Mouse (Mus musculus) spleen, postnatal 36 days (tissue): ENCODE data around the gene Fktn.
"Not testable (repeated sequence)": the region's sequence is repeated elsewhere in the genome, so short reads cannot be mapped to it uniquely, and the experiment has no call there.

Experiments used
- DNase-seq, 2 experiments: peaks; one replicate each; pipeline ENCODE4 v3.0.0; 2022; ENCODE audit warnings: low spot score in 2 of 2, mixed read lengths in 1 of 2

Gene Fktn

DNA sequence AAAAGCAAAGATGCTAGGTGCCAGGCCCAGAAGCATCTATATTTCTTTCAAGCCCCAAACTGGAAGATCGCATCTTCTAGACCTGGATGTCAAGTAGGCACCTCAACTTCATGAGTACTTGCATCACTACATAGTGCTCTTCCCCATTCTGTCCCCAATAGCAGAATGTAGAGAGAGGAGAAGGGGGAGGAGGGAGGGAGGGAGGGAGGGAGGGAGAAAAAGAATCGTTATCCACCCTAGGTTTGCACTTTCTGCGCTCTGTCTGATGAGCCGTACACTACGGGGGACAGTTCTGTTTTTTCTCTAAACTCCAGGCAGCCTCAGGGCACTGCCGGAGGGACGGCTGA is at the start of gene Fktn:
TSS of gene Fktn (plus strand) at position 295 of the 347 bp plus-strand sequence.
- no peak for DNase-seq

GRCm38 (mm10) chr4:53682092-53682491 is 31.7 kb upstream of the Fktn start:
- no peak for DNase-seq

- no peak for DNase-seq
Observed at GRCm38 (mm10) chr4:53688965-53689364, 24.8 kb upstream of the Fktn start.

DNA sequence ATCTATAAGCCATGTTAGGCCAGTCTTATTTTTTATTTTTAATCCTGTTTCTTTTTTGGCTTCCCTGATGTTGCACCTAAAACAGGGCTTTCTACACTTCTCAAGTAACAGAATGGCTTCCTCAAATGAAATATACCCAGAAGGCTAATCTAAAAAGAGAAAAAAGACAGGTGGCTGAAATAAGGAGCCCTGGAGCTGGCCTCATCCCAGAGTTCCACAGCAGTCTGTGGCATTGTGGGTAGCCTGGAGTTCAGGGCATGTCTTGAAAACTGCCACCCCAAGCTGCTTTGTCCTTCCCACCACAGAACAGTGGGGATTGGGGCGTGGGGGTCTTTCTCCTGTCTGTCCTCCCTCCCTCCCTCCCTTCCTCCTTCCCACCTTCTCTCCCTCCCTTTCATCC is 22.4 kb upstream of the Fktn start:
- DNase-seq: no peak

DNA sequence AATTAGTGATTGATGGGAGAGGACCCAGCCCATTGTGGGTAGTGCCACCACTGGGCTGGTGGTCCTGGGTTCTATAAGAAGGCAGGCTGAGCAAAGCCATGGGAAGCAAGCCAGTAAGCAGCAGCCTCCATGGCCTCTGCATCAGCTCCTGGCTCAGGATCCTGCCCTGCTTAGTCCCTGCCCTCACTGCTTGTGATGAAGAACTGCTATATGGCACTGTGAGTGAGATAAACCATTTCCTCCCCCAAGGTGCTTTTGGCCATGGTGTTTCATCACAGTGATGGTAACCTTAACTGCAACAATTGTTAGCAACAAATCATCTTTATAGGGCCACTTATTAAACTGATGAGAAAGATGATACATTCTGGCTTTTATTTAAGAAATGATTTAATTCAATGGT is 4.6 kb upstream of the Fktn start:
- not testable (repeated sequence) for DNase-seq

DNA sequence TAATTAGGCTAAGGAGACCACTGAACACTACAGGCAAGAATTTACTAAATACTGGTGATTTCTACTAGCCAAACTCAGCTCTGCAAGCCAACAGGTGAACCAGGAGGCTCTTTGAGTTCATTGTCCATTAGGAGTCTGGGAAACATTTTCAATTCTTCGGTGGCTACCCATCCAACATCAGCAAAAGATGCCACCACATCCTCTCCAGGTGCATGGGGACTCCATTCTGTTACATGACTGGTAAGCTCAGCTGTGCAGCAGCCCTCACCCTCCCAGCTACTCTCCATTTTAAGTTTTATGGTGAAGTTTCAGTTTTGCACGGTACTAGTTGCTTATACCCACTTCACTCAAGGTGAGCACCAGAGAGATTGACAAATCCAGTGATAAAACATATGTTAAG is 3.8 kb upstream of the Fktn start:
- DNase-seq: no peak

DNA sequence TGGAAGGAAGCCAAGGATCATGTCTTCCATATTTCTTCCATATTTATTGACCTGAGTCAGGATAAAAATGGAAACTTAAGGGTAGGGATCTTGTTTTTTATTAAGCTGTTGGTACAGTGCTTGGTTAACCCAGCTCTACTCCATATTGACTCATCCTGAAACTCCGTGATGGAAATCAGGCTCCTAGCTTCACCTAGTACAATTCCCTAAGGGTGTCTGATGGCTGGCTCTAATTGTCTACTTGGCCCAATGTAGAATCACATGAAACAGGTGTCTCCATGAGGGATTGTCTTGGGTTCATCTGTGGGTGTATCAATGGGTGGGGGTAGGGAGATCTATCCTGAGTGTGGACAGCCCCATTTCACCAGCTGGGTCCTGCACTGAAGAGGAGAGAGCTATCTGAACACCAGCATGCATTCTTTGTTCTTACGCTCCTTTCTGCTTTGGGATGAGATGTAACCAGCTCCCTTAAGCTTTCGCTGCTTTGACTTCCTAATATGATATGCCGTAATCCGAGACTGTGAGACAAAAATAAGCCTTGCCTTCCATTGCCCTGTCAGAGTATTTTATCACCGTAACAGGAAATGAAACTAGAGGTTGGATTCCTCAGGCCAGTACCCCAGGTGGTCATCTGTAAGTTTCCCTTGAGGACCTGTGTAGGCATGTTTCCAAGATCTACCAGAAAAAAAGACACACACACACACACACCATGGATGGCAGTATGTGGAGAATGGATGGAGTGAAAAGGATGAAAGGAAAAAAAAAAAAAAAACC is 3.1 kb upstream of the Fktn start:
- no peak for DNase-seq

- DNase-seq: peak; percentile 84 to 85
Observed at GRCm38 (mm10) chr4:53714051-53714814, 435 bp downstream of the Fktn start.

- peak; percentile 2 to 5 for DNase-seq
Observed at GRCm38 (mm10) chr4:53715977-53716376, 2.2 kb downstream of the Fktn start.

- no peak for DNase-seq
Observed at GRCm38 (mm10) chr4:53717546-53717945, 3.7 kb downstream of the Fktn start.

- DNase-seq: no peak
Observed at GRCm38 (mm10) chr4:53718261-53718660, 4.5 kb downstream of the Fktn start.

DNA sequence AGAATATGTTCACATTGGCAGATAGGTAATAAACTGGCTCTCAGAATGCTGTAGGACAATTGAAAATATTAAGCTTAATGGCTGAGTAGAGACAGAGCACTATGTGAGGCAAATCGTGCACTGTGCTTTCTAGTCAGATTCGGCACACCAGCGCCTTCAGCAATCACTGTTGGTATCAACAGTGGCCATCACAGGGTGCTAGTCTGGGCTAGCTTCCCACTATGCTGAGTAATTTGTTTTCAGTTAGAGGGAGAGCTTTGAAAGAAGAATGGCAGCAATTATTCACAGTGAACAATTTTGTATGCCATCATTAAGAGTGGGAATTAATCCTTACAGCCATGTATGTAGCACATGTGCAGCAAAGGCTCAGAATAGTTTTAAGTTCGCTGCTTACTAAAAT is 8.7 kb downstream of the Fktn start:
- no peak for DNase-seq

GRCm38 (mm10) chr4:53726100-53726499 is 12.3 kb downstream of the Fktn start:
- not testable (repeated sequence) for DNase-seq

- no peak for DNase-seq
Observed at GRCm38 (mm10) chr4:53728121-53728520, 14.3 kb downstream of the Fktn start.

DNA sequence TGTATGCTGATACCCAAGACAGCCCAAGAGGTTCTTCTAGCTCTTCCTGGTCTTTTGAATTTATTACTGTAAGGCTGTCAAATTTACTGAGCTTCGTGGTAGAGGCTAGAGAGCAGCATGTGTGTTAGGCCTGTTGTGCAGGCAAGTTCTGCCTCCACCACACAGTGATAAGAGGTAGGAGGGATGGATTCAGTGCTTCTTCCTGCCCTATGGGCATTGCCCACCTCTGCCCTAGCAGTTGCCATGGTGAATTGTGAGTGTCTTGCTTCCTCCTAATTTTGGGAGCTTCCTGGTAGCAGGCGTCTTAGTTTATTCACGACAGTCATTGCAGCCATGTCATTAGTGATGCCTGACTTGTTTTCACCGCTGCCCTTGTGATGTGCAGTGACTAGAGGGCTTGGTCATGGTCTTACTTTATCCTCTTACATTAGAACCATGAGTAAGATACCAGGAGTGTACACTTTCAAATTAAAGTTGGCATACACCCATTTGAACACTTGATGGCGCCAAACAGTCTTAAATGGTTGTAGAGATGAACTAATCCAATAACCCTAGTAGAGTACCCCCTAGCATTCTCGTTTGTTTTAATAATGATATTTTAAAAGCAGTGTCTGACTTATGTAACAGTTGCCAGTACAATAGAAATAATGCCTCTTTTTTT is 25.3 kb downstream of the Fktn start:
- DNase-seq: peak; percentile 26 to 40

DNA sequence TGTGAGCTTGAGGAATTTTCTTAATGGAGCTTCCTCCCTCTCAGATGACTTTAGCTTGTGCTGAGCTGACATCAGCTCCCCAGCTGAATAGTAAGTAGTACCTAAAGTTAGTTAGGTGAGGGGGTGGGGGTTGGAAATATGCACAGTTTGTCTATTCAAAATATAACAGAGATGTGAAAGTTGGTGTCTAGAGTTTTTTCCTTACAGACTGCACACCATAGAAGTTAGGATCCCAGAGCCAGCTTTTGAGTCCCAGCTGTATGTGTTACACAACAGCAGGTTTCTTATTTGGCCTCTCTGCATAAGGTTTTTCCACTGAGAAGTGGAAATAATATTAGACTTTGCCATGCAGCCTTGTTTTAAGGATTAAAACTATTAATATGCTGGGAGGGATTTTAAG is 36.0 kb downstream of the Fktn start:
- no peak for DNase-seq

DNA sequence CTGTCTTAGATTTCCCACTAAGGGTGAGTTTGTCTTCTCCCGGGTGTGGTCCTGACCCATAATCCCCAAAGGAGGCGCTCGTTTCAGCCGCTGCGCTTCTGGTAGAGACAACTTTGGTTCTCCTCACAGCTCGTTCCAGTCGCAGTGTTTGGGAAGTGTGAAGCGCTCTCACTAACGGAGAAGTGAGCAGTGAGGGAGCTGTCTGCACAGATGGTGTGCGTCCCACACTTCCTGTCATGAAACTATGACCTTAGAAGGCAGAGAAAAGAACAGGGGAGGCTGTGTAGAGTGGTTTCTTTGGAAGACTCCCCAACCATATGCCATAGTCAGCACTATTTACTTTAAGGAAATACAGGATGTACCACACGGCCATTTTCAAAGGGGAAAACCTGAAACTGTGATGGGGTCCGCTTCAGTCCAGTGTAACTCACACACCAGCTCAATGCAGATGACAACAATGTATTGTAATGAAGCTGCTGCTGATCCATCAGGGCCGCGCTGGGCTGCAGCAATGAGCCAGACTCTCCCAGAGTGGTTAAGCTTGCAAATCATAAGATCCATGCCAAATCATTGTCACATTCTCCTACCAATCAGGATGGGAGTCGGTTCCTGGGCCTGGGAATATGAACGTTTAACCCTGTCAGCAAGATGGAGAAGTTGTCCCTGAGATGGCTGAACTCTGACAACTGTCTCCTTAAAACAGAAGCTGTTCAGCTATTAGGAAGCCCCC is 36.8 kb downstream of the Fktn start:
- no peak for DNase-seq

DNA sequence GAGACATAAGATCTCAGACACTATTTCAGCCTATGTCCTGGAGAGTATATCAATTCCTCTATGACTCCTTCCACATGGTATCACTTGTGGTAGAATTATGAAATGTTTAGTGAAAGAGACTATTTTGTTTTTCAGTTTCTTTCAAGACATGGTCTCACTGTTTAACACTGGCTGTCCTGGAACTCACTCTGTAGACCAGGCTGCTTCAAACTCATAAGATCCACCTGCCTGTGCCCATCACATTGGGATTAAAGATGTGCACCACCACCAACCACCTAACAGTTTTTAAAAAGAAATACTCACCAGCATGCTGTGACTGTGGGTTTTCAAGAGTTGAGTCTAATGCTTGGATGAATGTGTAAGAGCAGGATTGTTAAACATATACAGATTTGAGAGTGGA is 43.2 kb downstream of the Fktn start:
- no peak for DNase-seq

- no peak for DNase-seq
Observed at GRCm38 (mm10) chr4:53758764-53759163, 45.0 kb downstream of the Fktn start.

GRCm38 (mm10) chr4:53759678-53760077 is 45.9 kb downstream of the Fktn start:
- no peak for DNase-seq

- no peak for DNase-seq
Observed at GRCm38 (mm10) chr4:53762501-53762900, 48.7 kb downstream of the Fktn start.
